Mouse (Mus musculus): ENCODE data around the gene Zfp72.
A peak's percentile ranks its signal among the peaks of the same experiment; 100 is the strongest.

Zfp72 gene

DNA sequence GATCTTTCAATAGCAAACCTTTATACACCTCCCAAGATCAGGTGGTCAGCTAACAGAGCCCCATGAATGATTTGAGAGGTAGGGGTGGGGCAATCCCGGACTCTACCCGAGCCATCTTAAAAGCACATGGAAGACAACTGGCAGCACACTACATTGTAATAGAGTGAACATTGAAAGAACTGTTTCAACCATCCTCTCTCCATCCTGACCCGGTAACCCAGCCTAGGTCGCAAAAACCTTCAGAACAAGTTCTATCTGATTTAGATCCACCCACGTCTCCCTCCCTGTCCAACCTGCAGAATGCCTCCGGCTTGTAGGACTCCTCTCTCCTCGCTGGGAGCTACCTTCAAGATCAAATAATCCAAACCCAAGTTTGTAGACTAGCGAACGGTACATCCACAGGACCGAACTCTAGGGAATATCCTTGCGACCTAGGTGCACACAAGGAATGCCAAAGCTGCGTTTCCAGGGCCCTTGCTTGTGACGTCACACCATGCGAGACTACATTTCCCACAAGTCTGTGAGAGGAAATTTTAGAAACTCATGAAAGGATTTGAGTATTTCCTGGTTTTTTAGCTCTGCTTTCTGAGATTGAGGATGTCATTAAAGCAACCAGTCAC, at the start of gene Zfp72:
Gene Zfp72, minus strand, starts transcription at position 466 of the 620 bp plus-strand sequence.
- peak; percentile 59 to 68 for DNase-seq (ENCODE audit: low spot score in 2 of 2)

DNA sequence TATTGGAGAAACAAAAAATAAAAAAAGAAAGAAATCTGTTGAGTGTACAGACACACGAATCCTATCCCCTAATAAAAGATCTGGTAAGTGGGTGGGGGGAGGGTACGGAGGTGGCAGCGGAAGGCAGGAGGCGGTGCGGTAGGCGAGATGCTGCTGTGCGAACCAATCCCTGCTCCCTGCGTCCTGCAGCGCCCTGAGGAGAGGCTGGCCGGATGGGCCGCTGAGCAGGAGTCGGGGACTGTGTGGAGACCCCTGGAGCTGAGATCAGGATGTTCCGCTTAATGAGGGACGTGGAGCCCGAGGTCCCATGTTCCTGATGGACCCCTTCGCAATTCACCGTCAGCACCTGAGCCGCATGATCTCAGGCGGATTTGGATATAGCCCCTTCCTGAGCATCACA, 49.3 kb upstream of the Zfp72 start:
- DNase-seq (ENCODE audit: low spot score in 2 of 2), result no peak

DNA sequence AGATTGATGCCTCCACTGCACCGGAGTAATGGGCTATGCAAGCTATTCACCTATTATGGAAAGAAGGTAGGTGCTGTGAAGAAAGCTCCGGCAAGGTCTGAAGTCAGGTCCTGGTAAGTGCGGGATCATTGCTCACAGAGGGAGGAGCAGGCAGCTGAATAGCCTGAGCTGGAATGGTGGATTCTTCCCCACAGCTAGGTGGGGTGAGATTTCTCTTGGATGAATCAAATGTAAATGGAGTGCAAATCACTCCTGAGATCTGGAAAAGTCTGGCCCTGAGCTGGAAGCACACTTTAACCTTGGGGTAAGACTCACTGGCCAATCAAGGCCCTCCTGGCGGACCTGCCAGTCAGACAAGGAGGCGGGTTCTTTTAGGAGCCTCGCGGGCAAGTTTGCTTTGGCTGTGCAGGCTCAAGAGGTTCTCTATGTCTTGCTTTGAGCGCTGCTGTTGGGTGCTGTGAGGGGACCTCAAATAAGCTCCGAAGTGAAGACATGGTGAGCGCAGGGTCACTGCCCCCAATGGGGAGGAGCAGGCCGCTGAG, 8.7 kb upstream of the Zfp72 start, which contains the start of gene Ftl1-ps1:
Gene Ftl1-ps1, plus strand, starts transcription at position 397 of the 542 bp plus-strand sequence.
- no peak for DNase-seq (ENCODE audit: low spot score in 2 of 2)

DNA sequence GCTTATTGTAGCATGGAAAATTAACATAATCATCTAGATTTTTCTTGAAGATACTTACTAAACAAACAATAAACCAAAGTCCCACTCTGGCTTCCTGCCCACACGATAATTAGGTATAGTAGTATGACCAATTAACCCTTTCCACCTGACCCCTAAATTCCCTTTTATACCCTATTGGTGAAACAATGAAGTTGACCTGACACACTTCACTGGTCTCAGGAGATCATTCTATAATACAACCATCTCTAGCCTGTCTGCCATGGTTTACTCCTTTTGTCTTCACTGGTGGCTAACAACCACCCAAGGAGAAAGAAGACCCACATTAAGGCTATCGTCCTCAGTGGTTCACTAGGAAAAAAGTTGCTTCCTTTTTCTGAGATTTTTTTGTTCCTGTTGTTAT, 520 bp upstream of the Zfp72 start:
- no peak for DNase-seq (ENCODE audit: low spot score in 2 of 2)

DNA sequence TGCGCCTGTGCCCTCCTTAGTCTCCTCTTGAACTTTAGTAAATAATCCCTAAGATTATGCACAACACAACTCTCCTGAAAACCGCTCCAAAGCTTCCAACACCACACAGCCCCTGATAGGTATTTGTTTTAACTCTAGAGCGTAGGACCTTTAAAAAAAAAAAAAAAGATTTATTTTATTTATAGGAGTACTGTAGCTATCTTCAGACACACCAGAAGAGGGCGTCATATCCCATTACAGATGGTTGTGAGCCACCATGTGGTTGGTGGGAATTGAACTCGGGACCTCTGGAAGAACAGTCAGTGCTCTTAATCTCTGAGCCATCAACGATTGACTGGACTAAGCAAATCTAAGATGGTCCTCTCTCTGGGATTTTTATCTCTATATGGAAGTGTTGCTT, 906 bp downstream of the Zfp72 start:
- DNase-seq (ENCODE audit: low spot score in 2 of 2), result no peak

DNA sequence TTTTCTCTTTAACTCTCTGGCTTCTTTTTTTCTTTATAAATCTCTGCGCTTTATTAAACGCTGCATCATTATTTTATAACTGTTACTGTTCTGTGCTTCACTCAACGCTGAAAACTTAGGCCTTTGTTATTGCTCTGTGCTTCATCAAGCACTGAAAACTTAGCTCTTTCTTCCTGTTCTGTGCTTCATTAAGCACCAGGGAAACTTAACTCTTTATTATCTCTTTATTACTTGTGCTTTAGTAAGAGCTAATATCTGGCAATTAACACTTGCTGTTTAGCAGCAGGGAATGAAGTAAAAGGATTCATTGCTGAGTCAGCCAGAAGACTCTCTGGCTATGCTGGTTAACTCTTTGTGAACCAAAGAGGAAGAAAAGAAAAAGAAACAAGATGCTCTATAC, 8.3 kb downstream of the Zfp72 start:
- DNase-seq (ENCODE audit: low spot score in 2 of 2), result no peak

DNA sequence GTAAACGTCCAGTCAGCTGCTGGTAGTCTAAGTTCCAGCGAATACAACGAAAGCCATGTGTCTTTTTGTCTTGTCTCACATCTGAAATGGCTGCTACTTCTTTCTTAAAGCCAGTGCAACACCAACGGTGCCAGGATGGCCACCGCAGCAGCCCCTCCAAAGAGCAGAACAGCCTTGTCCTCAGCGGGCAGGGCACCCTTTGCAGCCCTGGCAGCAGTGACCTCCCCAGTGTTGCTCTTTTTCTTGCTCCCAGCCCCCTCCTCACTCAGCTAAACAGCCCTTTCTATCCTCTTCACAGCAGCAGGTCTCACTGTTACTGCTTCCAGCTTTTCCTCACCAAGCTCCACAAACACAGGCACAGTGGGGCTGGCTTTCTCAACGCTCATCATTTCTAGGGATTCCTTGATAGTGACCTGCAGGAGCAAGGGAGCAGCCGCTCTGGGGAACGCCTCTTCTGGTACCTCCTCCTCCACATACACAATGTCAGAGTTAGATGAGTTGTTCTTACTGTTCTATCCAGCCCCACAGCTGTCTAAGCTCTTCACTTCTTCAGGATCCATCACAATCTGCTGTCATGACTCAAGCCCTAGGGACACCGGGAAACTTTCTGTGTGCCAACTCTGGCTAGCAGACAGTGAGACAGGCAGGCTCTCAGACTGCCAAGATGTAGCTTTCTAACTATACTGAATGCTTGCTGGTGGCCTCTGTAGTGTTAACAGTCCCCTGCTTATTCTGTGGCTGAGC, 8.9 kb downstream of the Zfp72 start:
- no peak for DNase-seq (ENCODE audit: low spot score in 2 of 2)

DNA sequence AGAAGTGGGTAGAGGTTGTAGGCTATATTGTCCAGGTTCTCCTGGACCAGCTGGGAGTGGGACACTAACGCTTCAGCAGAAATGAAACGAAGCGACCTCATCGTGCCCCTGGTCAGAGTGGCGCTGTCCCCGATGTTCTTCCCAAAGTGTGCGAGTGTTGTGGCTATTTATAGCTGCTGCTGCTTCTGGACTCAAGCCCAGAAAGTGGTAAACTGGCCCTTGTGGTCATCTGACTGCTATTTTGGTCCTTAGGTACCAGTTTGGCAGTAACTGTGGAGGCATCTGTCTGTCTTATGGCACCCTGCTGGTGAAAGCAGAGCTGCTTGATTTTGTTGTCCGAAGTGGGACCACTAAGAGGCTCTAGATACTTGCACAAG, 26.8 kb downstream of the Zfp72 start, which contains the start of gene Lrrc14b:
Gene Lrrc14b, minus strand, starts transcription at position 147 of the 377 bp plus-strand sequence.
- DNase-seq (ENCODE audit: low spot score in 2 of 2), result no peak

DNA sequence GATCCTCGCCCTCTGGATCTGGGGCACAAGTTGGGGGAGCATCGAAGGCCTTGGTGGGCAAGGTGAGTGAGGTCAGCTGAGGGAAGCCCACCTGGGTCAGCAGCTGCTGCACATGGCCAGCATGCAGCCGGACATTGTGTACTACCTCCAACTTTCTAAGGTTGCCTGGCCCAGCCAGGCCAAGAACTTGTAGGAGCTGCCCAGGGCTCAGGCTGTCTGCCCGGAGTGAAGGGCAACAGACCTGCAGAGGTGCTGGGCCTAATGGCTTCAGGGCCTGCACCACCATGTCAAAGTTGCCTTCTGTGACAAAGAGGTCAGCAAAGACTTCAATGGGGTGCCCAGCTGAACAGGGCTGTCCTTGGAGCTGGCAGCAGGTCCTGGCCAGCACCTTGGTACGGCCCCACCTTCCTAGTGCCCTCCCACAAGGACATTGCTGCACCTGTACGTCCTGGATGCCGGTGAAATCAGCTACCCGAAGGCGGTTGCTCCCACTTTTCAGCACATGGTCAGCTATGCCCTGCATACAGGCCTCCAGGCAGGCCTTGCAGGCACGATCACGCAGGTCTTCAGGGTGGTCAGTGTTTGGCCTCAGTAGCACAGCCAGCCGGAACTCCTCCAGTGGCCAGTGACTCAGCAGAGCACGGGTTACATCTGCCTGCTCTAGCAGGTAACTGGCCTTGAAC, 27.3 kb downstream of the Zfp72 start:
- no peak for DNase-seq (ENCODE audit: low spot score in 2 of 2)

DNA sequence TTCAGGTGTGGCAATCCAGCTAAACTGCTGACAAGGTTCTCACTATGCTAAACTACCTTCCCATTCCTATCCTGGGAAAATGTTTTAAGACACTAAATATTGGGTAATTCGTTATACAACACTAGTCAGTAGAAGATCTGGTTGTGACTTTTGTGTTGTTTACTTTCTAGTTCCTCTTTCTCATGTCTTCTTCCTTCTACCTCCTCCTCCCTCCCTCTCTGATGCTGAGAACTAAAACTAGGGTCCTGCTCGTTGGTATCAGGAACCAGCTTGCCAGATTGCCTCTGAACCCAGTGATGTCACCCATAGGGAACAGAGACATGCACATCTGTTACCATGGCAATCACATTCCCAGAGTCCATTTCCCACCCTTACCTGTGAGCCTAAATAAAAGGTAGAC, 28.4 kb downstream of the Zfp72 start:
- DNase-seq (ENCODE audit: low spot score in 2 of 2), result no peak

DNA sequence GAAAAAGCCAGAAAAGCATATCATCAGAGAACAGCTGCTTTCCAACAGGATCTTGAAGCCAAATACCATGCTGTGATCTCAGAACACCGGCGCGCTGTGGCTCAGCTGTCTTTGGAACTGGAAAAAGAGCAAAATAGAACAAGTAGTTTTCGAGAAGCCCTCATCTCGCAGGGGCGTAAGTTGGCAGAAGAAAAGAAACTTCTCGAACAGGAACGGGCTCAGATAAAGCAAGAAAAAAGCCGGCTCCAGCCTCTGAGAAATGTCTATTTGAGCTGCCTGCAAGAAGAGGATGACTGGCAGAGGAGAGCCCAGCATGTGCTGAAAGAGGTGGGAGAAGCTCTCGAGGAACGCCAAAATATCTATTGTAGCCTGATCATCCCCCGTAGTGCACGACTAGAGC, 34.1 kb downstream of the Zfp72 start:
- no peak for DNase-seq (ENCODE audit: low spot score in 2 of 2)

DNA sequence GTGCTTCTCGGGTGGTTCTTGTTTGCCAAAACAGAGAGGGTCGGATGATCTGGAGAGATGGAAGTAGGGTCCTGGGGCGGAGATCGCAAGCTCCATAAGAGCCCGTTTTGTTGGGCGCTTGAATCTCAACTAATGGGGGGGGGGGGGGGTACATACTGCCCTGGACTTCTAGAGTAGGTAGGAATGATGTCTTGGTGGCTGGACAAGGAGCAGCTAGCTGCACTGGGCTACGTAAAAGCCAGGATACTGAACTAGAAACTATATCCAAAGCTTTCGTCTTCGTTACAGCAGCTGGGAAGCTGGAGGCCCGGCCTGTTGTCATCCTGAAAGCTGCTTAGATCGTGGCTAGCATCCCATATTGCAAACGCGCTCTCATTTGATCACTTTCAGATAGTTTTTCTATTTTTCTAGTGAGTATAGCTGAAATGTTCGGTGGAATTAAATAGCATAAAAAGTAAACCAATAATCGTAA, 40.2 kb downstream of the Zfp72 start:
- DNase-seq (ENCODE audit: low spot score in 2 of 2), result no peak

DNA sequence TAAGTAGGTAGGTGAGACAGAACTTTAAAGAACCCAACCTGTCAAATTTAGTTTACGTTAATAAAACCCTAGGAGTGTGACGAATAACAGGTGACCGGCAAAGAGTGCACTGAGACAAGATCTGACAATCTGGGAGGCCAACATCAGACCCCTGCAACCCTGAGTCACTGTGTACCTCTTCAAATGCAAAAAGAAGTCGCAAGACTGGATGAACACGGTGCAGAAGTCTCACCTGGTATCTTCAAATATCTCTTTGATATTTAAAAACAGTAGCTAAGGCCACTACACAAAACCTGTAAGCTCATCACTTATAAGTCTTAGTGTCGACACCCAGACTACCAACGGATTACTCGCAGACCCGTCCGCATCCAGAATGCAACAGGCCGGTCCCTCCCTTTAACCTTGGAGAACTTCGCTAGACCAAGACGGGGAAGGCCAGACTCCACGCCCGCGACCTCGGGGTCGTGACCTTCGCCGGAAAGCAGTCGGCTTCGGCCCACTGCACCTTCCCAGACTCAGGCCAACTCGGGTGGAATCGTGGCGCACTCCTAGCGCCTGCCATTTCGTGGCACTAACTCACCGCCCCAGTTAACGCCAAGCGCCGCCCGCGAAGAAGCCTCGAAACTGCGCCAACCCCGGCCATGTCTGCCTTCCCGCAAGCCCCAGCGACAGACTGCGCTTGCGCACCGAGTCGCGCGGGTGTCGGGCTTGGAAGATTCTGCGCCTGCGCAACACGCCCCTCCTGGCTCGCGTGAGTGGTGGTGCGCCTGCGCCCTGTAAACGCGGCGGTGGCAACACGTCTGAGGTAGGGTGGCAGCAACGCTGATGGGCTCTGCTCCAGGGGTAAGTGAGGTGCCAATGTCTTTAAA, 40.8 kb downstream of the Zfp72 start, which contains the start of the genes Sdha and Ccdc127:
Gene Sdha, minus strand, starts transcription at position 715 of the 869 bp plus-strand sequence.
Gene Ccdc127, plus strand, starts transcription at position 744 of the 869 bp plus-strand sequence.
- peak; percentile 93 to 96 for DNase-seq (ENCODE audit: low spot score in 2 of 2)

DNA sequence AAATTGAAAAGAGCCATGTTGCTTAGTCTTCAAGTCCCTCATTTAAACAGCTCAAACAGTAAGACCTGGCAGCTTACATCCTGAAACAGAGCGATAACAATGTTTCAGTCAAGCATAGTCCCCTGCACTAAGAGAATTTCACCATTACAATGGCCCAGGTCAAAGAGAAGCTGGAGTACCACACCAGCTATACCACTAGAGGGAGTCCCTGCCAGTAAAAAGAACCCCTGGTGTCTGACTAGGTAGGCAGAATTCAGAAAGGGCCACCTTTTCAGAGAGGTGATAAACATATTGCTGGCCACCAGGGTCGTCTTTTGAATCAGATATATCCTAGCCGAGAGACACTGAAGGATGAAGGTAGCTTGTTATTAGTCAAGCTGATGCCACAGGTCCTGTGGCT, 49.6 kb downstream of the Zfp72 start:
- DNase-seq (ENCODE audit: low spot score in 2 of 2), result no peak

DNA sequence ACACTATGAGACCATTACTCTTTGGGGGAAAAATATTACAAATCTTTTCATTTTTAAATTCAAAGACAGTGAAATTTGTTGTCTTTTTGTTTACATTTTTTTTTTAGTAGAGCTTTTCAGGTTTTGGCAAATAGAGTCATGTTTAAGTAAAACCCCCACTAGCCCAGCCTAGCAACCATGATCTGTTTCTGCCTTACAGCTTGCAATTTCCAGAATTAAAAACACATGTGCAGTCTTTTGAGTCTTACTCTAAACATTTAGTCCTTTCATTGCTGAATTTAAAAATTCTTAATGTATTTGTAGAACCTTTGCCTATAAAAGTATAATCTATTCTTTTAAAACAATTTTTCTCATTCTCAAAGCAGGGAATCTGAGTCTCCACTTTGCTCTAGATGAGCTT, 61.3 kb downstream of the Zfp72 start:
- DNase-seq (ENCODE audit: low spot score in 2 of 2), result no peak
